Mouse (Mus musculus) spleen, postnatal 4 days (tissue): ENCODE measurements at regions not wholly inside any gene's neighbourhood (a gene's known extent, or its start where the extent isn't known, plus 50 kb on each side); places are given as distances from the start of the nearest gene placed in this dataset.

ENCODE experiments used
- DNase-seq, 2 experiments: peaks; one replicate each; pipeline ENCODE4 v3.0.0; 2022; ENCODE audit warnings: low spot score in 2 of 2

GRCm38 (mm10) chr15:94049638-94050273 lies 415.5 kb downstream of the Adamts20 start:
- no peak for DNase-seq

- DNase-seq, result no peak
Measured at GRCm38 (mm10) chr15:94046186-94046585, 419.0 kb downstream of the Adamts20 start.

GRCm38 (mm10) chr15:94045131-94045756 lies 420.0 kb downstream of the Adamts20 start:
- DNase-seq, result no peak

GRCm38 (mm10) chr15:94032957-94033356 lies 432.3 kb downstream of the Adamts20 start:
- DNase-seq, result no peak

- DNase-seq, result no peak
Measured at GRCm38 (mm10) chr15:94025996-94026696, 430.5 kb upstream of the Prickle1 start.

GRCm38 (mm10) chr15:94025239-94025971 lies 429.7 kb upstream of the Prickle1 start:
- no peak for DNase-seq

- no peak for DNase-seq
Measured at GRCm38 (mm10) chr15:94024806-94025205, 429.1 kb upstream of the Prickle1 start.

- no peak for DNase-seq
Measured at GRCm38 (mm10) chr15:94024126-94024730, 428.5 kb upstream of the Prickle1 start.

- no peak for DNase-seq
Measured at GRCm38 (mm10) chr15:94023501-94023900, 427.8 kb upstream of the Prickle1 start.

- no peak for DNase-seq
Measured at GRCm38 (mm10) chr15:94017814-94018213, 422.1 kb upstream of the Prickle1 start.

GRCm38 (mm10) chr15:94011499-94011898 lies 415.8 kb upstream of the Prickle1 start:
- DNase-seq, result no peak

- no peak for DNase-seq
Measured at GRCm38 (mm10) chr15:94006082-94006481, 410.4 kb upstream of the Prickle1 start.

- no peak for DNase-seq
Measured at GRCm38 (mm10) chr15:94004911-94005310, 409.2 kb upstream of the Prickle1 start.

- DNase-seq, result no peak
Measured at GRCm38 (mm10) chr15:94003145-94003544, 407.5 kb upstream of the Prickle1 start.

GRCm38 (mm10) chr15:93994542-93994941 lies 398.9 kb upstream of the Prickle1 start:
- no peak for DNase-seq

GRCm38 (mm10) chr15:93990139-93990538 lies 394.4 kb upstream of the Prickle1 start:
- no peak for DNase-seq

- DNase-seq, result no peak
Measured at GRCm38 (mm10) chr15:93988367-93988766, 392.7 kb upstream of the Prickle1 start.

GRCm38 (mm10) chr15:93986631-93987429 lies 391.1 kb upstream of the Prickle1 start:
- no peak for DNase-seq

- no peak for DNase-seq
Measured at GRCm38 (mm10) chr15:93982091-93982490, 386.4 kb upstream of the Prickle1 start.

- DNase-seq, result no peak
Measured at GRCm38 (mm10) chr15:93977494-93977893, 381.8 kb upstream of the Prickle1 start.

GRCm38 (mm10) chr15:93974727-93975126 lies 379.0 kb upstream of the Prickle1 start:
- no peak for DNase-seq
